Mouse (Mus musculus): ENCODE data around the gene Zfp280d. TPM values are rescaled to one million over a fixed set of nuclear protein-coding genes. Genes with fewer than 3 reads are reported as not detected.
"Not testable (repeated sequence)": the region's sequence is repeated elsewhere in the genome, so short reads cannot be mapped to it uniquely, and the experiment has no call there.

Gene Zfp280d
- total RNA-seq, 2 experiments from 2014 or later = 56.4 to 57.9 TPM

GRCm38 (mm10) chr9:72339119-72339518 is 64.5 kb downstream of the Zfp280d start:
- no peak for DNase-seq (ENCODE audit: low spot score in 2 of 2)
- intact Hi-C loops (cut with DNase I) = no loop called here

GRCm38 (mm10) chr9:72343844-72344243 is 69.2 kb downstream of the Zfp280d start:
- intact Hi-C loops (cut with DNase I) = no loop called here
- no peak for DNase-seq (ENCODE audit: low spot score in 2 of 2)

GRCm38 (mm10) chr9:72372359-72372758 is 97.7 kb downstream of the Zfp280d start:
- intact Hi-C loops (cut with DNase I) = no loop called here

GRCm38 (mm10) chr9:72374074-72374473 is 99.4 kb downstream of the Zfp280d start:
- DNase-seq (ENCODE audit: low spot score in 2 of 2) = no peak
- intact Hi-C loops (cut with DNase I) = no loop called here

More at GRCm38 (mm10) chr9:72372359-72372758, 97.7 kb downstream of the Zfp280d start:
- DNase-seq (ENCODE audit: low spot score in 2 of 2) = no peak

- intact Hi-C loops (cut with DNase I) = no loop called here
- DNase-seq (ENCODE audit: low spot score in 2 of 2) = no peak
Measured at GRCm38 (mm10) chr9:72374996-72375395, 100.3 kb downstream of the Zfp280d start.

GRCm38 (mm10) chr9:72375639-72376038 is 101.0 kb downstream of the Zfp280d start:
- DNase-seq (ENCODE audit: low spot score in 2 of 2) = no peak
- intact Hi-C loops (cut with DNase I) = no loop called here

GRCm38 (mm10) chr9:72385786-72386185 is 111.1 kb downstream of the Zfp280d start:
- no peak for DNase-seq (ENCODE audit: low spot score in 2 of 2)
- intact Hi-C loops (cut with DNase I) = no loop called here

GRCm38 (mm10) chr9:72388934-72389333 is 114.3 kb downstream of the Zfp280d start:
- intact Hi-C loops (cut with DNase I) = no loop called here
- DNase-seq (ENCODE audit: low spot score in 2 of 2) = no peak

- intact Hi-C loops (cut with DNase I) = no loop called here
- no peak for DNase-seq (ENCODE audit: low spot score in 2 of 2)
Measured at GRCm38 (mm10) chr9:72389431-72390002, 114.9 kb downstream of the Zfp280d start.

GRCm38 (mm10) chr9:72390321-72391077 is 115.8 kb downstream of the Zfp280d start:
- DNase-seq (ENCODE audit: low spot score in 2 of 2) = no peak
- intact Hi-C loops (cut with DNase I) = no loop called here

- DNase-seq (ENCODE audit: low spot score in 2 of 2) = no peak
- intact Hi-C loops (cut with DNase I) = no loop called here
Measured at GRCm38 (mm10) chr9:72392686-72393085, 118.0 kb downstream of the Zfp280d start.

GRCm38 (mm10) chr9:72393238-72393637 is 118.6 kb downstream of the Zfp280d start:
- intact Hi-C loops (cut with DNase I) = no loop called here
- DNase-seq (ENCODE audit: low spot score in 2 of 2) = no peak

- DNase-seq (ENCODE audit: low spot score in 2 of 2) = no peak
- intact Hi-C loops (cut with DNase I) = no loop called here
Measured at GRCm38 (mm10) chr9:72393869-72394341, 119.2 kb downstream of the Zfp280d start.

- intact Hi-C loops (cut with DNase I) = no loop called here
- DNase-seq (ENCODE audit: low spot score in 2 of 2) = peak in 1 of 2 experiments; percentile 13
Measured at GRCm38 (mm10) chr9:72400121-72400520, 125.5 kb downstream of the Zfp280d start.

- intact Hi-C loops (cut with DNase I) = not testable (repeated sequence)
Measured at GRCm38 (mm10) chr9:72401769-72402168, 127.1 kb downstream of the Zfp280d start.

GRCm38 (mm10) chr9:72403421-72403820 is 128.8 kb downstream of the Zfp280d start:
- intact Hi-C loops (cut with DNase I) = no loop called here

More at GRCm38 (mm10) chr9:72401769-72402168, 127.1 kb downstream of the Zfp280d start:
- DNase-seq (ENCODE audit: low spot score in 2 of 2) = not testable (repeated sequence)

GRCm38 (mm10) chr9:72404446-72404845 is 129.8 kb downstream of the Zfp280d start:
- intact Hi-C loops (cut with DNase I) = no loop called here

More at GRCm38 (mm10) chr9:72403421-72403820, 128.8 kb downstream of the Zfp280d start:
- no peak for DNase-seq (ENCODE audit: low spot score in 2 of 2)

GRCm38 (mm10) chr9:72404934-72405333 is 130.3 kb downstream of the Zfp280d start:
- DNase-seq (ENCODE audit: low spot score in 2 of 2) = no peak
- intact Hi-C loops (cut with DNase I) = loop anchor here (5.0 kb wide), 2 partner anchors 78 to 593 kb away; no protein-coding TSS in a partner anchor

More at GRCm38 (mm10) chr9:72404446-72404845, 129.8 kb downstream of the Zfp280d start:
- DNase-seq (ENCODE audit: low spot score in 2 of 2) = no peak

- DNase-seq (ENCODE audit: low spot score in 2 of 2) = no peak
- intact Hi-C loops (cut with DNase I) = loop anchor here (5.0 kb wide), 2 partner anchors 79 to 594 kb away; no protein-coding TSS in a partner anchor
Measured at GRCm38 (mm10) chr9:72405882-72406638, 131.4 kb downstream of the Zfp280d start.

- intact Hi-C loops (cut with DNase I) = loop anchor here (5.0 kb wide), 2 partner anchors 81 to 596 kb away; no protein-coding TSS in a partner anchor
Measured at GRCm38 (mm10) chr9:72408131-72408586, 133.5 kb downstream of the Zfp280d start.

More at GRCm38 (mm10) chr9:72408131-72408586, 133.5 kb downstream of the Zfp280d start:
- DNase-seq (ENCODE audit: low spot score in 2 of 2) = peak; percentile 82 to 85

Measured in left cerebral cortex, postnatal 25 days (tissue).